Mouse (Mus musculus): ENCODE results near the gene Aspg.

The Aspg gene

GRCm38 (mm10) chr12:112113710-112114109 lies 7.2 kb downstream of the Aspg start:
- peak; percentile 88 for DNase-seq (ENCODE audit: low spot score)

- DNase-seq (ENCODE audit: low spot score): peak; percentile 61
These were observed 10.5 kb downstream of the Aspg start for GRCm38 (mm10) chr12:112117006-112117405.

- DNase-seq (ENCODE audit: low spot score): peak; percentile 66
These were observed 11.2 kb downstream of the Aspg start for GRCm38 (mm10) chr12:112117649-112118048.

GRCm38 (mm10) chr12:112121188-112121587 lies 14.7 kb downstream of the Aspg start:
- no peak for DNase-seq (ENCODE audit: low spot score)

GRCm38 (mm10) chr12:112125903-112126302 lies 19.4 kb downstream of the Aspg start:
- peak; percentile 83 for DNase-seq (ENCODE audit: low spot score)

- DNase-seq (ENCODE audit: low spot score): no peak
These were observed 20.6 kb downstream of the Aspg start for GRCm38 (mm10) chr12:112126931-112127635.

GRCm38 (mm10) chr12:112128526-112128925 lies 22.0 kb downstream of the Aspg start:
- DNase-seq (ENCODE audit: low spot score): no peak

- no peak for DNase-seq (ENCODE audit: low spot score)
These were observed 22.9 kb downstream of the Aspg start for GRCm38 (mm10) chr12:112129300-112129856.

GRCm38 (mm10) chr12:112130161-112130860 lies 23.8 kb downstream of the Aspg start:
- peak; percentile 86 for DNase-seq (ENCODE audit: low spot score)

- DNase-seq (ENCODE audit: low spot score): no peak
These were observed 24.5 kb downstream of the Aspg start for GRCm38 (mm10) chr12:112130957-112131356.

GRCm38 (mm10) chr12:112140231-112140630 lies 33.8 kb downstream of the Aspg start:
- peak; percentile 50 for DNase-seq (ENCODE audit: low spot score)

GRCm38 (mm10) chr12:112140745-112141144 lies 34.3 kb downstream of the Aspg start:
- DNase-seq (ENCODE audit: low spot score): no peak

- DNase-seq (ENCODE audit: low spot score): peak; percentile 59
These were observed 34.8 kb downstream of the Aspg start for GRCm38 (mm10) chr12:112141300-112141699.

- no peak for DNase-seq (ENCODE audit: low spot score)
These were observed 36.8 kb downstream of the Aspg start for GRCm38 (mm10) chr12:112143116-112143832.

GRCm38 (mm10) chr12:112143833-112144201 lies 37.3 kb downstream of the Aspg start:
- DNase-seq (ENCODE audit: low spot score): no peak

- no peak for DNase-seq (ENCODE audit: low spot score)
These were observed 38.1 kb downstream of the Aspg start for GRCm38 (mm10) chr12:112144377-112145115.

GRCm38 (mm10) chr12:112145211-112145874 lies 38.9 kb downstream of the Aspg start:
- peak; percentile 84 for DNase-seq (ENCODE audit: low spot score)

- DNase-seq (ENCODE audit: low spot score): peak; percentile 48
These were observed 39.6 kb downstream of the Aspg start, which contains the start of gene Kif26a for GRCm38 (mm10) chr12:112145875-112146651. Gene Kif26a, plus strand, starts transcription at chr12:112146208.

- DNase-seq (ENCODE audit: low spot score): no peak
These were observed 40.9 kb downstream of the Aspg start for GRCm38 (mm10) chr12:112147365-112147764.

GRCm38 (mm10) chr12:112150011-112150410 lies 43.5 kb downstream of the Aspg start:
- no peak for DNase-seq (ENCODE audit: low spot score)
